Mouse (Mus musculus) liver, postnatal 0 days (tissue): Measurements from ENCODE around the gene Cpb2. TPM values are rescaled to one million over a fixed set of nuclear protein-coding genes. Genes with fewer than 3 reads are reported as not detected.
A peak's percentile ranks its signal among the peaks of the same experiment; 100 is the strongest.

Source experiments
- ATAC-seq: fragments of 200-750 bp; cut with Nextera tagmentation; 2 replicates; pipeline ENCODE4 v1.8.0; 2017; ENCODE audit warnings: mild to moderate bottlenecking, moderate library complexity
- DNase-seq: peaks from one replicate; pipeline ENCODE4 v3.0.0-alpha.2; 2016
- H3K27ac ChIP-seq: fragments of 300-500 bp; sonication (generic); 2 replicates; pipeline ENCODE4 v1.5.1; 2014; ENCODE audit warnings: antibody characterized with exemption, moderate library complexity, mild to moderate bottlenecking, low read depth
- H3K27me3 ChIP-seq: fragments of 300-500 bp; sonication (generic); 2 replicates; pipeline ENCODE4 v1.6.1; 2014; ENCODE audit warnings: low read length, control low read depth, mixed read lengths; ENCODE audit not compliant: insufficient read depth
- H3K36me3 ChIP-seq: fragments of 300-500 bp; sonication (generic); replicated peaks from 2 replicates; pipeline ENCODE4 v1.6.1; 2014; ENCODE audit warnings: mild to moderate bottlenecking, control low read depth, low read length, moderate library complexity, mixed read lengths; ENCODE audit not compliant: insufficient read depth
- H3K4me1 ChIP-seq: fragments of 300-500 bp; sonication (generic); 2 replicates; pipeline ENCODE4 v1.6.1; 2014; ENCODE audit warnings: antibody characterized with exemption, mild to moderate bottlenecking, control low read depth; ENCODE audit not compliant: insufficient read depth
- H3K4me2 ChIP-seq: fragments of 300-500 bp; sonication (generic); 2 replicates; pipeline ENCODE4 v1.6.1; 2014; ENCODE audit warnings: low read depth, mild to moderate bottlenecking, low read length, moderate library complexity, mixed read lengths
- H3K4me3 ChIP-seq: fragments of 300-500 bp; sonication (generic); 2 replicates; pipeline ENCODE4 v1.5.1; 2014; ENCODE audit warnings: low read depth, low read length
- H3K9ac ChIP-seq: fragments of 300-500 bp; sonication (generic); replicated peaks from 2 replicates; pipeline ENCODE4 v1.6.1; 2014; ENCODE audit warnings: mild to moderate bottlenecking, moderate library complexity
- H3K9me3 ChIP-seq: fragments of 300-500 bp; sonication (generic); 2 replicates; pipeline ENCODE4 v1.6.1; 2016; ENCODE audit warnings: mild to moderate bottlenecking, control low read depth, low read length, mixed read lengths
- CTCF ChIP-seq: sonication (generic); IDR thresholded peaks from 2 replicates; pipeline ENCODE4 v1.5.1; 2016; ENCODE audit warnings: antibody characterized with exemption, low read depth
- EP300 ChIP-seq: IDR thresholded peaks from 2 replicates; pipeline ENCODE4 v1.6.1; 2016; ENCODE audit warnings: antibody characterized with exemption, low read depth, mild to moderate bottlenecking
- WGBS: fragments of 180-500 bp; shearing (Covaris S2); extraction: QIAGEN DNeasy Blood & Tissue Kit; methylation state at CpG from one replicate; pipeline ENCODE4 v1.1.7; 2014; ENCODE audit not compliant: insufficient replicate concordance; 5-methylcytosine and 5-hydroxymethylcytosine counted together
- microRNA-seq: library from miRNA; unstranded; fragments of <30 nt; microRNA quantifications from one replicate; pipeline ENCODE4, GENCODE M21; 2016
- polyA plus RNA-seq: library from polyadenylated mRNA; unstranded; fragments of >200 nt; fragmentation: Nextera tagmentation; extraction: Ambion mirVana; gene quantifications from 2 replicates; pipeline ENCODE4 v1.2.1, GENCODE M21; 2015

Cpb2 gene
- polyA plus RNA-seq, 1 experiment from 2014 or later = 400 TPM

- Histone ChIP-seq H3K36me3 (peaks cover 71% of the 10 kb centered on the region), H3K4me2 (no peak overlapping the region), H3K9me3 (no peaks in the 10 kb centered on the region), H3K4me3 (no peak overlapping the region), H3K27ac (no peak overlapping the region), H3K9ac (no peak overlapping the region), H3K27me3 (no peaks in the 10 kb centered on the region), H3K4me1 (no peaks in the 10 kb centered on the region)
- no peak for TF ChIP-seq CTCF
- no peak for TF ChIP-seq EP300
- no peak for DNase-seq
- 65% methylated on average over 8 of the region's 8 CpGs for WGBS
- no peak for ATAC-seq
Measured at GRCm38 (mm10) chr14:75328062-75328461, 86.0 kb downstream of the Cpb2 start.

- Histone ChIP-seq H3K27me3 (no peaks in the 10 kb centered on the region), H3K9me3 (no peaks in the 10 kb centered on the region), H3K36me3 (peaks cover 59% of the 10 kb centered on the region), H3K4me2 (no peak overlapping the region), H3K4me3 (no peak overlapping the region), H3K9ac (no peak overlapping the region), H3K4me1 (no peaks in the 10 kb centered on the region), H3K27ac (no peak overlapping the region)
- 91% methylated on average over 6 of the region's 6 CpGs for WGBS
- DNase-seq = peak; percentile 32
- no peak for ATAC-seq
- TF ChIP-seq CTCF = peak; percentile 67
- TF ChIP-seq EP300 = no peak
Measured at GRCm38 (mm10) chr14:75330621-75331020, 88.5 kb downstream of the Cpb2 start.

Small RNAs within 50 kb of the gene (microRNA-seq; reads per million reads assigned to microRNA genes)
- gene Gm44482 = not detected

Other genes starting within 250 kb of the Cpb2 start
- gene Rubcnl, start 226.3 kb upstream of the Cpb2 start, polyA plus RNA-seq = 0.51 and 0.69 TPM in 2 replicates
- not detected in 2 replicates for gene Lrrc63, start 111.4 kb upstream of the Cpb2 start, polyA plus RNA-seq
- gene Lcp1, start 111.2 kb upstream of the Cpb2 start, polyA plus RNA-seq = 39.4 and 45.5 TPM in 2 replicates
- 17.5 and 19.7 TPM in 2 replicates for gene Zc3h13, start 42.1 kb downstream of the Cpb2 start, polyA plus RNA-seq
- gene Siah3, start 213.7 kb downstream of the Cpb2 start, polyA plus RNA-seq = 0.02 TPM in 1 of 2 replicates, not detected in the other